Mouse (Mus musculus) cerebellum, postnatal 14 days (tissue): ENCODE measurements around the gene Hivep1.

Source experiments
- DNase-seq, 2 experiments: peaks; one replicate each; pipeline ENCODE4 v3.0.0; 2021; ENCODE audit warnings: mixed read lengths in 2 of 2

Hivep1 gene

DNA sequence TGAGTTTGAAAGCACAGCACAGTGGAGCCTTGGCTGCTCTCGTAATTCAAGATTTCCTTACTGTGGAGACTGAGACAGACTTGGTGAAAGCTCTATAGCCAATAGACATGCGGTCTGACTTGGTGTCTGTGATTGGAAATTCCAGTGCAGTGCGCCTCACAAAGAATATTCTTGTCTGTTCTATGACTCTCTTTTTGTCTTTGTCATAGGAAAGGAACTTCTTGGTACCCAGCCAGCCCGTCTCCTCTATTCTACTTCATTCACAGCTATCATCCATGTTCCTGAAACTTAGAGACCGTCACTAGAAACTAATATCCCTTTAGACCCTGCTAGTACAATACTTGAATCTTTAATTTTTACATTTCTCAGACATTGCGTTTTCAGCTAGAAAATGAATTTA lies 64.5 kb downstream of the Hivep1 start:
- no peak for DNase-seq

DNA sequence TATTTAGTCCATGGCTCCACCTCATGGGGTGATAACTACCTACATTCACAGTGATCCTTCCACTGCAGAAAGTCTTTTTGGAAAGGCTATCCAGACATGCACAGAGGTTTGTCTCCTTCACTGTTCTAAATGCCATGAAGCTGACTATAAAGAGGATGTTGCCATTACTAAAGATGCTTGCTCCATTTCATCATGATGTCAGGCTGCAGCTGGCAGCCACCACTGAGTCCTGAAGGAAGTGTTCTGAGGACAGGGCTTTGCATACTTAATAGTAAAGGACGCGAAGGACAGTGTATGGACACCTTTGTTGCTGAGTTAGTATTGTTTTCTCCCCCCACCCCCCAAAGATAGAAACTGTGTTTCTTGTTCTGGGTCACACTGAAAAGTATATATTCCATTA lies 67.2 kb downstream of the Hivep1 start:
- DNase-seq = no peak

DNA sequence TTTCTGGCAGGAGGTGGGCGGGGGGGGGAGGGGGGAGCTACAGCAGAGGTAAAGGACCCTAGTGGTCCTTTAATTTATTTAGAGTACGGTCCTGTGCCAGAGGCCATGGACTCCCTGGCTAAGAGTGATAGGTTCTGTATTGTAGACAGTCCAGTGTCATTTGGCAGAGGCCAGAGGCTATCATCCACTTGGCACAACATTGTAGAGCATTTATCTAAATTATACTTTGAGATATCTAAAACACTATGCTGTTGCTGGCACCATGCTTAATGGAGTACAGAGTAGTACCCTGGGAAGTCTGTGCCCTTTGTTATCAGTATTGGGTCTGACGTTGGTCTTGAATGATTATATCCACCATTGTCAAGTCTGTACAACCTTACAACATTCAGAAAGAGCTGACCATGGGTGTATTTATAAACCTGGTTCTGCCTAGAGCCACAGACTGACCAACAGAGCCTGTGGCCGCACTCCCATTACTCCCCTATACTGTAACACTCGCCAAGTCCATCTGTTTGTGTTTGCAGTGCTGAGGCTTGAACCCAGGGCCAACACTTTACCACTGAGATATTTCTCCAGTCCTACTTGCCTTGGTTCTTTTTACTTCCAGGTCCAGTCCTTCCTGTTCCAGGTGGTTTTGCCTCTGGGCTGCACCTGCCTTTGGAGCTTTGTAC lies 69.4 kb downstream of the Hivep1 start:
- DNase-seq = no peak

DNA sequence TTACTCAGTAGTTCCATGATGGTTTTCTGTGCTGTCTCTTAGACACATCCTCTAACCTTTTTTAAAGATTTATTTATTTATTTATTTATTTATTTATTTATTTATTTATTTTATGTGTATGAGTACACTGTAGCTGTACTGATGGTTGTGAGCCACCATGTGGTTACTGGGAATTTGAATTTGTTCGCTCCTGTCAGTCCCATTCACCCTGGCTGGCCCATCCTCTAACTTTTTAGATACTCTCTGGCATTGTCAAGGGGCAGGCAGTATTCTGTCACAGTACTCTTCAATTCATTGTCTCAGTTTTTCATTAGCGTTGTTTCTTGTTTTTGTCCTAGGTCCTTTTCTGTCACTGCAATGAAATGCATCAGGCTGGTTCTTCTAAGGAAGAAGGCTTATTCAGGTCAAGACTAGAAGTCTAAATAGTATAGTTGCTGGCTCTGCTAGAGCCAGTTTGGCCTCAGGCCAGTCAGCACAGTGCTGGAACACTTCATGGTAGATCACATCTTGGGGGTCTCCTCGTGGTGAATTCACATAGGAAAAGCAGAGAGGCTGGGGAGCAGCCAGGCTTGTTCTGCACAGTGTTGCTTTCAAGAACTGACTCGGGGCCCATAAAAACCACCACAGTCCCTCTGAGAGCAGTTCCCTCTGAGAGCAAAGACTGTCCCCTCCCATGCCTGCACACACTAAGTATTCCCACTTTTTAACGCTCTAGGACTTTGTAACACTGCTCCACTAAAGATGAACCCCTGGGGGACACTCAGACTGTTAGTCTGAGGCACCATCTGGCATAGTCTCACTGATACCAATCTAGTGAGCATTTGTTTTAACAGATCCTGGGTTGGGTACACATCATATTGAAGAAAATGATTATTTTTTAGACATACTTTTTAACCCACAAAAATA lies 70.2 kb downstream of the Hivep1 start:
- peak in 1 of 2 experiments; percentile 45 for DNase-seq

DNA sequence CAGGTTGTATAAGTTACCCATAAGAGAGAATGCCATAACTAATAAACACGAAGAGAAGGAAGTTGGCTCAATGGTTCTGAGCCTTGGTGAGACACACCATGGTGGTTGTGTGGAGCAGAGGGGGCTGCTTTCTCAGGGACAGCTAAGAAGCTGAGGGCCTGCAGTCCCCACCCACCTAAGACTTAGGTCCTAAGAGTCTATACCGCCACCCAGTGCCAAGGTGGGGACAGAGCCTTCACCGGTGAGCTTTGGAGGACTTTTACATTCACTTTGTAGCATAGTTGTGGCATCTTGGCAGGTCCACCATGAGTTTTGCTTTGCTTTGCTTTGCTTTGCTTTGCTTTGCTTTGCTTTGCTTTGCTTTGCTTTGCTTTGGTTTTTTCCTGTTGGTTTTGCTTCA lies 92.8 kb downstream of the Hivep1 start:
- peak in 1 of 2 experiments; percentile 42 for DNase-seq

DNA sequence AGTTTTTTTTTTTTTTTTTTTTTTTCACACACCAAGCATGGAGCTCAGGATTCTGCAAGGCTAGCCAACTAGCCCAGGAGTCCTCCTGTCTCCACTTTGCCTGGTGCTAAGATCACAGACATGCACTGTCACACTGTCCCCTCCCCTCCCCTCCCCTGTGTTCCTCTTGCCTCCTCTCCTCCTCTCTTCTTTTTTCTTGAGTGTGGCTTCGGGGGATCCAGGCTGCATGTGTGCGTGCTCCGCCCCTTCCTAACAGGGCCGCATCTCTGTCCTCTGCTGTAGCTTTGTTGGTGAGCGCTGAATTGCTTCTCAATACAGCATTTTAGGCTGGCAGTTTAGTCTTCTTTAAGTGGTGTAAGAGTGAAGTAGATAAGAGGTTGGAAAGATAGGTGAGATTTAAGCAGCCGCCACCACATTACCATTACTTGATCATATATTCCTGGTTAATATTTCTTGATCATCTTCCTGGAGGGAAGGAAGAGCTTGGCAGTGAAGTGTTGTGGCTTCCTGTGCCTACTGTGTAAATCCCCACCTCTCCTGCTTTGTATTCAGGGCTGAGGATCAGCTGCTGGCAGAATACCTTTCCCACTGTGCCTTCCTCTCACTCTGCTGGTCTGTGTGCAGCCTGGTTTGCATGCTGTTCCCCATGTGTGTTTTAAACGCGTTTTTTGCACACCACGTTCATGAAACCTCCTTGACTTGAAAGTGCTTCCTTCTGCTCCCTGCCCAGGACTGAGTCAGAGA lies 97.7 kb downstream of the Hivep1 start:
- peak in 1 of 2 experiments; percentile 52 for DNase-seq

DNA sequence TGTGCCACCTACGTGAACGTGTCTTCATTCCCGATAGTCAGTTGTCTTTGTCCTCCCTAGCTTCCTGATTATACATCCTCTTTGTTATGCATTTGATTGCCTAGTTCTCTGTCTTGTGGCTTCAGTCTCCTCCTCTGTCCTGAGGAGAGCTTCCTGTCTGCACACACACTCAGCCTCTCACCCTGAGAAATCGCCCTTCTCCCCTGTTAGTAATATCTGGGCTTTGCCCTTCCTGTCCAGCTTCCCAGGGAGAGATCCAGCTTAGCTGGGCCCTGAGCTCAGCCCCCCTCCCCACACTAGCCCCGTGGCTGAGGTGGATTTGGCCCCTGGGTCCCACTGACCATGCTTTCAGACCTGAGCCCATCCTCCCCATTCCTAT lies 98.2 kb downstream of the Hivep1 start:
- no peak for DNase-seq

DNA sequence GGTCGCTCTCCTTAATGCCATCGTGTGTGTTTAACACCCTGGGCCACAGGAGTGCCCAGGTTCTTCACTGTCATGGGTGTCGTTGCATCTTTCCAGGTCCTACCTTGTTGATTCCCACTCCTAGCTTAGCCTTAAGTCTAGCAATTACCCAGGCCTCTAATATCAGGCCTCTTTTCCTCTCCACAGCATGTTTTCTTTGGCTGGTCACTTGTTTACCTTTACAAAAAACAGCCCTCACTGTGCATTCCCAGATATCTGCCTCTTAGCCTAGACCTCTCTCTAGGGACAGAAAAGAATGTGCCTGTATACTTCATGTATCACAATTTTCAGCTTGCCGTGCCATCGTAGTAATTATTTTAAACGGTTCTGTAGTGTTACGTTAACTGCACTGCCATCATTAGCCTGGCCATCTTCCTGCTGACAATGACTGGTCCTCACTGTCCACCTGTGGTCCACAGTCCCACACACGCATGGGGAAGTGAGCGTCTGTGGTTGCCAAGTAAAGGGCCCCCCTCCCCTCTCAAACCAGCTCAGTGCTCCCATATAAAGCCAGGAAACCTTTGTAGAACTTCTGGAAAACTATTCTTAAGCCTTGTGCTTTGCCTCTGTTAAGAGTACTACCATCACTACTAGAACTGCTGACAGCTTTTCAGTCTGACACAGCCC lies 98.8 kb downstream of the Hivep1 start:
- no peak for DNase-seq

DNA sequence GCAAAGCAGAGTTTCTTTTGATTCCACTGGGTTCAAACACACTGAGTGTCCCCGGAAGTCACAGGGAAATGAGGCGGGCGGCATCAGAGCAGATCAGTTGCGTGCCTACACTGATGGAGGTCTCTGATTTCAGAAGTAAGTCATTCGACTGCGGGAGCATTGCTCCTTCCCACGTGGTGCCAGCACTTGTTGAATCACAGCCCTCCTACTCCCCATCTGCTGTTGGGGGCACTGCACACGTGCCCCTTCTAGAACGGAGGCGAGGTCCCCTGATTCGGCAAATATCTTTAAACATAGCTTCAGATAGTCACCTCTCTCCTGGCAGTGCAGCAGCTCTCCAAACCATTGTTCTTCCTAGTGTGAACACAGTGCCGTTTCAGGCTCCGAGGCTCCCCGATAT lies 106.4 kb downstream of the Hivep1 start:
- DNase-seq = no peak

DNA sequence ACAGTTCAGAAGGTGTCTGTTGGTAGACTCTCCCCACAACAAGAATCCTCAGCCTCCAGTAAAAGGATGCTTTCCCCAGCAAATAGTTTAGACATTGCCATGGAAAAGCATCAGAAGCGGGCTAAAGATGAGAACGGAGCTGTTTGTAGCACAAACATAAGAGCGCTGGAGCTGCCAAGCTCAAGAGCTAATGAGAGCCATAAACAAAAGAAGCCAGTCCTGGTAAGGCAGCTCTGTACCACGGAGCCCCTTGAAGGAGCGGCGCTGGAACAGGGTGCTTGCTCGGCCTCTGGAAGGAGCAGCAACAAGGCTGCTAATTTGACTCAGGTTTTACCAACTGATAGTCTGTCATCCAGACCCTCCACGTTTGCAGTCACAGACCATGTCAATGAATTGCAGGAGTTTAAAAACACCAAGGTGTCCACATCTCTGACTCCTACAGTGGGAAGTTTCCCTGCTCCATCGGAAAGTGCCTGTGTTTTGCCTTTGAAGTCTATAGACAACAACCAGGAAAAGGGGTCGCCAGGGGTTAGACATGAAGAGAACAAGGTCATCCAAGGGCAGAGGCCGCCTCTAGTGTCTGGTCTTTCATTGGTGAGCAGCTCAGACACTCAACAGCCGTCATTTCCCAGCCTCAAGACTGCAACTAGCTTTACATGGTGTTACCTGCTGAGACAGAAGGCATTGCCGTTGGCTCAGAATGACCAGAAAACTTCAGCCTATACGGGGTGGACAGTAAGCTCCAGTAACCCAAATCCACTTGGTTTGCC lies 107.8 kb downstream of the Hivep1 start:
- no peak for DNase-seq

DNA sequence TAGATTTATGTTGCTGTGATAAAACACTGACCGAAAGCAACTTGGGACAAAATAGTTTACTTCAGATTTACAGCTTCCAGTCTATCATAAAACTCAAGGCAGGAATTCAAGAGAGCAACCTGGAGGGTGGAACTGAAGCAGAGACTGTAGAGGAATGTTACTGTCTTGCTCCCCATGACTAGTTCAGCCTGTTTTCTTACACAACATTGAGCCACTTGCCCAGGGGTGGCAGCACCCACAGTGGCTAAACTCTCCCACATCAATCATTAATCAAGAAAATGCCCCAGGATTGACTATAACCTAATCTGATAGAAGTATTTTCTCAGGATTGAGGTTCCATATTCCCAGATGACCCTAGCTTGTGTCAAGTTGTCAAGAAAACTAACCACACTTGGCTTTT lies 119.0 kb downstream of the Hivep1 start:
- no peak for DNase-seq

DNA sequence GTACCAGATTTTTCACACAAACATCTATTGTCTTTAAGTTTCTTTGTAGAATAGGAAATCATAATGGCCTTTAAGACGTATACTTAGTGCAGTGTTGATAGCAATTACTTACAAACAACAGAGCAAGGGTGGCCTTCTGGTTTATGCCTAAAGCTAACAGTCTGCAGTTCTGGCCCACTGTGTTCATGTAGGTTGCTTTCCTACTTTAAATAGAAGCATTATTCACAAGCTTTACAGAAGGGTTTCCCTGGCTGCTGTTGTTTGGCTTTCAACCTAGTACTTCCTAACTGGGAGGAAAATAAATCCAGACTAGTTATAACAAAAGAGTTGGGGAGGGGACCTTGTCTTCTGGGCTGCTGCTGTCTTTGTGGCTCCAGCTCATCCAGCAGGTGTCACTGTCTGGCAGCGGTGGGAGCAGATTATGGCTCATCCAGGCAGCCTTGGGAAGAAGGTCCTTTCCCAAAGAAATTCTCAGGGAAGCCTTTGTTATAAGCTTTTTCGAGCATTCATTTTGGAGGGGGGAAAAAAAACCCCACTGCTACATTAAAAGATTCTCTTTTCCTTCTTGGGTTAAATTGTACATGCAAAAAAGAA lies 123.1 kb downstream of the Hivep1 start:
- peak; percentile 51 to 57 for DNase-seq

DNA sequence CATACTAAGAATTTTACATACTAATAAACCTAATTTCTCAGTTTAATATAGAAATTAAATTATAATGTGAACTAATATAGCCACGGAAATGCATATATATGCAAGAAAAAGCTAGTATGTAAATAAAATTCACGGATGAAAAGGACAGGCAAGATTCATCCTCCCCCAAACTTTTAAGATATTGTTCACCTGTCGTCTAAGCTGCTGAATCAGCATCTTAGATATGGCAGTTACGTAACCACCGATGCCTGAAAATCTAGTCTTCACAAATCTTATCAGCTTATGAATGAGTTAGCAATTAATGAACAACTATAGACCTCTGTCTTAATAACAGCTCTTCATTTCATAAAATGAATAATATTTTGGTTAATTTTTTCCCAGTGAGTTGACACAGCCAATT lies 130.8 kb downstream of the Hivep1 start:
- no peak for DNase-seq

DNA sequence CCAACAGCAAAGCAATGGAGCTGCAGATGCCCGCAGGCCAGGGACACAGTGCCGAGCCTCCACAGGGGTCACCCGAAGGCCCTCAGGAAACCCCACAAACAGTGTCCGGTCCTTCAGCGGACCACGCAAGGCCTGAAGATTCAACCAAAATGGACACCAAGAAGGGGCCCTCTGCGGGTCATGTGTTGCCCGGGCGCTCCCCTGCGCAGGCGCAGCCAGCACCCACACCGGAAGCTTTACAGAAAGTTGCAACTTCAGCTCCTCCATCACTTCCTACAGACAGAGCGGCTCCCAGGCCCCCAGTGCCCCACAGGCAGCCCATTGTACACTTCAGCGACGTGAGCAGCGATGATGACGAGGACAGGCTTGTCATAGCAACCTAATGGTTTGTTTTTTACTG lies 132.3 kb downstream of the Hivep1 start:
- DNase-seq = no peak

DNA sequence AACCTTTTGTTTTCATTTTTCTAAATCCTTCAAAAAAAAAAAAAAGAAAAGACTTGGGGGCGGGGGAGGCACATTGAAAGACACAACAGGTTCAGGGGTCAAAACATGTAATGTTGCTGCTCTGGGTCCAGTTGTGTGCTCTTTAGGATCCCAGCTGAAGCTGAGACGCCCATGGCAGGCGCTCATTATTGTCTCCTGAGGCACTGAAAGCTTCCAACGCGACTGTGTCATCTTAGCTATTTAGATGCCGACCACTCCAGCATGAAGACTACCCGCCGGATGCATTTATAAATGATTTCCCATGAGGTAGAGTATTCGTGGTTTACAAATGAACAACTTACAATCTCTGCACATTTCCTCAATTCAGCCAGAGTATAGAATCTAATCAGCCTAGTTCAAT lies 141.2 kb downstream of the Hivep1 start:
- no peak for DNase-seq

DNA sequence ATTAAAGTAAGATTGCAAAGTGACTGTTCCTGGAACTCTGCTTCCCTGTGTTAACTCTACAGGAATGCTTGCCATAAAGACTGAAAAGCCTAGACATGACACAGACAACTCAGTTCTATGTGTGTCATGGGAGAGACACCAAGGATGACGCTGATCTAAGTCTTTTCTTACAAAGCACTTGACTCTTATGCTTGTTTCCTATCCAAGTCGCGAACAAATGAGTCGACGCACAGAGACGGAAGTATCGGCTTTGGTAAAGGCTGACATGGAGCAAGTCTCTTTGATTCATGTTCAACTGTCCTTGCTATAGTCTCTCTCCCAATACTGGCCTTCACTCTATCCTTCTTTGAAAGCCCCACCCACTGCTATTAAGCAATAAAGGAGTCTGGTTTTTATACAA lies 143.8 kb downstream of the Hivep1 start:
- DNase-seq = no peak

DNA sequence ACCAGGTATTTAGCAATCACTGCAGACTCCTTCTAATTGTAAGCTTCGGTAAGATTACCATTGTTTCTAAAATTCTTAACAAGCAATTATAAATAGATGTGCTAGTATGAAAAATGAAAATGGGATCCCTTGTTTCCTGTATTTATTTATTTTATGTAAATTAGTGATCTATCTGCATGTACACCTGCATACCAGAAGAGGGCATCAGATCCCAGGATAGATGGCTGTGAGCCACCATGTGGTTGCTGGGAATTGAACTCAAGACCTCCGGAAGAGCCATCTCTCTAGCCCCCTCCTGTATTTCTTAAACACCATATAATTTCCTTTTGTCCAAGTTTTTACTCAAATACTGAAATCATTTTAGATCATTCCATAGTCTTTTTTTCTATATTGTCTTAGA lies 145.8 kb downstream of the Hivep1 start:
- DNase-seq = peak in 1 of 2 experiments; percentile 6

DNA sequence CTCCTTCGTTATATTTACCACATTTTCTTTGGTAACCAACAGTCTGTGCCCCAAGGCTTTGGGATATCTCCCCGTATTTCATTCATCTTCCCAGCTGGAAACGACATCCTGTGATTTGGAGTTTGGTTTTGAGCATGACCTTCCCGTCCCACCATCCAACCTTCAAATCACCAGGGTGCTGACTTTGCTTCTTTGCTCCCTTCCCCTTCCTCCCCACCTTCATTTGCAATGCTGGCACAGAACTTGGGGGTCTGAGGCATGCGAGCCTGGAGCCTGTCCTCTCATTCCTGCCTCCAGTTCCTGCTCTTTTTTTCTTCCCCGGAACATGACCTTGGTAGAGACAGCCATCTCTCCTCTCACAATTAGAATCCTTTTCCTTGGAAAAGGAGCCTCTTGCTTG lies 161.7 kb downstream of the Hivep1 start:
- DNase-seq = no peak

DNA sequence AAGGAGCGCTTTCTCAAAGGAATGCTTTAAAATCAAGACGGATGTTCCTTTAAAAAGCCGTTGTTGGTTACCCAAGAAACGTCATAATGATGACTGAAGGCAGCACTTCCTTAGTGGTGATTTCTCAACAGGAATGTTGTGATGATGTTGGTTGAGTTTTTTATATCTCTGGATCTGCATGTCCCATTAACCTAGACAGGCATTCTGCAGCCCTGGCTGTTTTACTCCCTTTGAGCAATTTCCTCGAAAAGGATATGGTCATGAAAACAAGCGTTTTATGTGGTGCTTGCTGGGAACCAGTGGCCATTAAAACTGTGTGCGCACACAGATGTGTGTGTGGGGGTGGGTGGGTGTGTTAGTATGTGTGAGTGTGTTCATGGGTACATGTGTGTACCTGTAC lies 170.6 kb downstream of the Hivep1 start:
- no peak for DNase-seq

DNA sequence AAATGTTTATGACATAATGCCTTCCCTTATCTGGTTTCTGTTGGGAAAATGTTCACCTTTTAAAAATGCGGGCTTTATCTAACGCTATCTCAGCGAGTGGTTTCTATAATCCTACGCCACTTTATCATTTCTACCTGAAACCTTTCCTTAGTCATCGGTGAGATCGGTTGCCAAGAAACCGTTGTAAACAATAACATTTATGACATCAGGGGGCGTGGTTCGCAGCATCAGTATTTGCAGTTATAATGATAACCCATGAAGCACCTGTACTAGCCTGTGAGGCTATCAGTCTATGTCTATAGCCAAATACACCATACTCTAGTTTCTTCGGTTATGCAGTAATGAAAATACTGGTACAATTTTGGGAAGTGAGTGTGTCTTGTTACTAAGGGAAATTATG lies 177.0 kb downstream of the Hivep1 start:
- no peak for DNase-seq

DNA sequence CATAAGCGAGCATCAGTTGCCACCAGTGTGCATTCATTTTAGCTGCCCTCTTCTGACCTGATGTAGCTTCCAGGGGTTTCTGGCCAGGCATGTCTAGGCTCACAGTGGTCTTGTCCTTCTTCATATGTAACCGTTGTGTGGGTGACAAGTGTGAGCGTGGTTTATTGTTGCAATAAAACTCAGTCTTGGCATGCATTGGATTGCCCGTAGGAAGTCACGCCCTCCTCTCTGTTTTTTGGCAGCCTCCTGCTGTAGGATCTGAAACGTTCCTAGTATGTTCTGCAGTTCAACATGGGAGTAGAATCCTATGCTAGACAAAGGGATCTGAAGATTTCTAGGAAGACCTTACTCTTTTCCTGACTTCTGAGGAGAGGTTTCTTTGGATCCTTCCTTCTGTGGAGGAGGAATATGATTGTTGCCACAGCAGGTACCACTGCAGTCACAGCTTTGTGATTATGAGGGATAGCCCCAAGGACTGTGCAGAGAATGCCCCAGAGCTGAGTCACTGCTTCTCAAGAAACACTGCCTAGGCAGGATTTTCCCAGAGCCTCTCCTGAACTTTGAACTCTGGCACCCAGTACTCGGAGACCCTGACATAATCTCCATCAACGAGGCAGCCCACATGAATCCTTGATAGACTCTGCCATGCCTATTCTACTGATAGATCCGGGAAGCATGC lies 182.1 kb downstream of the Hivep1 start:
- DNase-seq = no peak
